Mouse (Mus musculus): ENCODE results near the gene Grik4. TPM values are rescaled to one million over a fixed set of nuclear protein-coding genes. Genes with fewer than 3 reads are reported as not detected.

Gene Grik4
- polyA plus RNA-seq, 1 experiment from 2014 or later, result 1.9 TPM

DNA sequence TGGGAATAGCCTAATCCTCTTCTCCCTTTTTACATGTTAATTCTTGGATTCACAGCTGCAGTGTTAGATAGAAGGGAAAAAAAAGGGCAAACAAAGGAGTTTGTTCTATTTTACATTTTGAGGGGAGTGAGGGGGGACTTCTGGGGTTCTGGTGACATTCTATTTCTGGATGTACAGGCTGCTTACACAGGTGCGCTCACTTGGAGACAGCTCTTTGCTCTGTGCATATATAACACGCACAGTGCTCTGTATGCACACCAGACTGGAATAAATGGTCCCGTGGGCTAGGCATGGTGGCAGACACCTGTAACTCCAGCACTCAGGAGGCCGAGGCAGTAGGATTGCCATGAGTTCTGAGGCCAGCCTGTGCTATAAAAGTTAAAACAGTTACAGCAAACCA is 292.0 kb downstream of the Grik4 start:
- Histone ChIP-seq H3K4me3 (no peak overlapping the region), H3K4me1 (no peaks in the 10 kb centered on the region), H3K9me3 (no peaks in the 10 kb centered on the region), H3K27ac (no peak overlapping the region), H3K27me3 (ENCODE audit: insufficient read depth, poor library complexity, severe bottlenecking) (peaks cover 9% of the 10 kb centered on the region; the same call in 1 of the 2 replicates), H3K36me3 (no peaks in the 10 kb centered on the region)
- WGBS, result 51% methylated on average over 4 of the region's 4 CpGs
- DNase-seq (ENCODE audit: low spot score), result no peak

DNA sequence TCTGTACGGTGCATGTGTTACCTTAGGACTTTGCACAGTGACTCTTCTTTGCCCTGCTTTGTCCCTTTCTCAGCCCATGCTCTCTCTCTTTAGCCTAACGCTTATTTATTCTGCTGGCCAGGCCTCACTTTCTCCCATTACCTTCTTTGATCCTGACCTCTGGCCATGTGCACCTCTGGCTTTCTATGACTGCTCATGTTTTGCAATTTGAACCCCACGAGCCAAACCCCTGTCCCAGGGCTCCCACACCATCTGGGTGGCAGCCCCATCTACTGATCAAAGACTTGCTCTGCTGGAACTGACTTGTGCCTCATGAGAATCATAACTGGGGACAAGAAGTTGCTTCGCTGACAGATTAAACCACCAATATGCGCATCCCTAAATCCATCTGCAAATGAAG is 294.4 kb downstream of the Grik4 start:
- DNase-seq (ENCODE audit: low spot score), result no peak
- Histone ChIP-seq H3K4me1 (no peaks in the 10 kb centered on the region), H3K4me3 (no peak overlapping the region), H3K27me3 (ENCODE audit: insufficient read depth, poor library complexity, severe bottlenecking) (peaks cover 19% of the 10 kb centered on the region; the same call in 1 of the 2 replicates), H3K36me3 (no peaks in the 10 kb centered on the region), H3K27ac (no peak overlapping the region), H3K9me3 (no peaks in the 10 kb centered on the region)
- WGBS, result 73% methylated on average over 5 of the region's 5 CpGs

DNA sequence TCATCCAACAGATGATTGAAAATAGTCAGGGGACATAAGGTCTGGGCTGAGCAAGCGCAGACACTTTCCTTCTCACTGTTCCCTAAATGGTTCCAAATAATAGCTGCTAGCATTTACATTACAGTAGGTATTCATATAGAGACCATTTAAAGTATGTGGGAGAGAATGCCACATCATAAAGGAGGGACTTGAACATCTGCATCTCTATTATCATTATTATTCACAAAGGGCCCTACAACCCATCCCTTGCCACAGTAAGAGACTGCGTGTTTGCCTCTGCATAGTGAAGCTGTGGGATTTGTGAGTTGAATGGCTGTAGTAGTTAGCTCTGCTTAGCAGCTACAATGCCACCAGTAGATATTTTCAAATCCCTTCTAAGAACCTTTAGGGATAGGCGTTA is 296.2 kb downstream of the Grik4 start:
- no peak for DNase-seq (ENCODE audit: low spot score)
- no peak overlapping the region for H3K27ac ChIP-seq
- H3K9me3 ChIP-seq, result no peaks in the 10 kb centered on the region
- H3K4me3 ChIP-seq, result no peak overlapping the region
- no peaks in the 10 kb centered on the region for H3K36me3 ChIP-seq
- H3K27me3 ChIP-seq (ENCODE audit: insufficient read depth, poor library complexity, severe bottlenecking), result peaks cover 28% of the 10 kb centered on the region
- 82% methylated on average over 3 of the region's 3 CpGs for WGBS
- no peaks in the 10 kb centered on the region for H3K4me1 ChIP-seq

DNA sequence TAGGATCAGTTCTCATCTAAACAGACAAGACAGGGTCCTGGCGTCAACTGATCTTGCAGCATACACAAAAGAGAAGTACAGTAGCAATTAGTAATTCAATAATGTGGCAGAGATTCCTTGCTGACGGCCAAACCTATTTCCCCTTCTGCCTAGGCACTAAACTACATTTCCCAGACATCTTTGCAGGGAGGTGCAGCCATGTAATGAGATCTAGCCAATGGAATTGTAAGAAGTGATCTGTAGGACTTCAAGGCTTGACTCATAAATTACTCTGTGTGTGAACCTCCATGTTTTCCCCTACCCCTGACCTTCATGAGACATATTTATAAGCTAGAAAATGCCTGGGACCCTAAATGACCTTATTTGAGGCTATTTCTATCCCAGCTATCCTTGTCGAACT is 296.7 kb downstream of the Grik4 start:
- Histone ChIP-seq H3K9me3 (no peaks in the 10 kb centered on the region), H3K36me3 (no peaks in the 10 kb centered on the region), H3K4me1 (no peaks in the 10 kb centered on the region), H3K4me3 (no peak overlapping the region), H3K27ac (no peak overlapping the region), H3K27me3 (ENCODE audit: insufficient read depth, poor library complexity, severe bottlenecking) (peaks cover 28% of the 10 kb centered on the region)
- WGBS, result 58% methylated on average over 3 of the region's 3 CpGs
- no peak for DNase-seq (ENCODE audit: low spot score)

DNA sequence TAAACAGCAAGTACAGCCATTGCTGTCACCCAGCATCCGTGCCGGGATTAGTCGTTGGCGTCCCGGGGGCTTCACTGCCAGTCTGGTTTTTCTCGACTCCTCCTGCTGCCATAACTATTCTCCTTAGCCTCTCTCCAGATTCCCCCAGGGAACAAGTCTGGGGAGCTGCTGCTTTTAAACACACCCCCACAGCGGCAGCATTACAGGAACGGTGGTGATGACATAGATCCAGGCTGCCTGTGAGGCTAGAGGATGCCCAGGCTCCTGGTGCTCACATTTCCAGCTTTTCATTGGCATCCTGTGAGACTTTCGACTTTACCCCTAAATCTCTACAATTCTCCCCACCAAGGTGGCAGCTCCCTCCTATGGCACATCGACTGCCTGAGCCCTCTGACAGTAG is 297.5 kb downstream of the Grik4 start:
- Histone ChIP-seq H3K36me3 (no peaks in the 10 kb centered on the region), H3K4me1 (no peaks in the 10 kb centered on the region), H3K4me3 (no peak overlapping the region), H3K27ac (no peak overlapping the region), H3K9me3 (no peaks in the 10 kb centered on the region), H3K27me3 (ENCODE audit: insufficient read depth, poor library complexity, severe bottlenecking) (peaks cover 32% of the 10 kb centered on the region)
- WGBS, result 52% methylated on average over 10 of the region's 10 CpGs
- DNase-seq (ENCODE audit: low spot score), result no peak

DNA sequence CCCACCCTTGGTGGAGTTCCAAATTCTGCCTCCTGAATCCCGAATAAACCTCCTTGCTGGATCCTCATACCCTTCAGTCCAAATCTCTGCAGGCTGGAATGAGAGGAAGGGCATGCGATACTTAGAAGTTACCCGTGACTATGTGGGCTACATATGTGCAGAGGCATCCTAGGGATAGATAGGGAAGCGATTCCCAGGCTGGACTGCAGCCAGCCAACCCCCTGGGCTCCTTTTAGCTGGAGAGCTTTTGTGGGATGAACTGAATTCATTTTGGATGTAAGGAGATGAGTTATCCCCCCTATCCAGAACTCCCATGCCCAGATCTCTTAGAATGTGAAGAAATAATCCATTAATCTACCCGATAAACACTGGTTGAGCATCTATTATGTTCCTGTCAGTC is 299.1 kb downstream of the Grik4 start:
- WGBS, result 89% methylated on average over 5 of the region's 5 CpGs
- H3K27me3 ChIP-seq (ENCODE audit: insufficient read depth, poor library complexity, severe bottlenecking), result peaks cover 37% of the 10 kb centered on the region
- no peaks in the 10 kb centered on the region for H3K4me1 ChIP-seq
- no peaks in the 10 kb centered on the region for H3K9me3 ChIP-seq
- DNase-seq (ENCODE audit: low spot score), result no peak
- no peaks in the 10 kb centered on the region for H3K36me3 ChIP-seq
- H3K27ac ChIP-seq, result no peak overlapping the region
- H3K4me3 ChIP-seq, result no peak overlapping the region

DNA sequence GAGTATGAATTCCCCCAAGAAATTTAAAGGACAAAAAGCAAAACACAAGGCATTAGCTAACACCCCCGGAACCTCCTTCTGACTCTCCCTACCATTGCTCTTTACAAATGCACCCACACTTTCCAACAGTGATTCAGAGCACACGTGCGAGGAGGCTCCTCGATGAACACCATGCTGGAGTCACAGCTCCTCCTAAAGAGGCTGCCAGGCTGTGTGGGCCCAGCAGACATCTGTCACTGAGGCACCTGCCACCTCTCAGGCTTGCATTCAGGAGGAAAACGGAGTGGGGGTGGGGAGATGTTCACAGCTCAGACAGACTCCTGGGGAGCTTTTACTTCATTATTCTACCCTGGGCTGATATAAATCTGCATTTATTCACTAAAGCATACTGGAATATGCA is 301.5 kb downstream of the Grik4 start:
- 44% methylated on average over 5 of the region's 5 CpGs for WGBS
- H3K36me3 ChIP-seq, result no peaks in the 10 kb centered on the region
- H3K9me3 ChIP-seq, result no peaks in the 10 kb centered on the region
- no peaks in the 10 kb centered on the region for H3K4me1 ChIP-seq
- no peak for DNase-seq (ENCODE audit: low spot score)
- no peak overlapping the region for H3K27ac ChIP-seq
- H3K4me3 ChIP-seq, result no peak overlapping the region
- H3K27me3 ChIP-seq (ENCODE audit: insufficient read depth, poor library complexity, severe bottlenecking), result peaks cover 37% of the 10 kb centered on the region

DNA sequence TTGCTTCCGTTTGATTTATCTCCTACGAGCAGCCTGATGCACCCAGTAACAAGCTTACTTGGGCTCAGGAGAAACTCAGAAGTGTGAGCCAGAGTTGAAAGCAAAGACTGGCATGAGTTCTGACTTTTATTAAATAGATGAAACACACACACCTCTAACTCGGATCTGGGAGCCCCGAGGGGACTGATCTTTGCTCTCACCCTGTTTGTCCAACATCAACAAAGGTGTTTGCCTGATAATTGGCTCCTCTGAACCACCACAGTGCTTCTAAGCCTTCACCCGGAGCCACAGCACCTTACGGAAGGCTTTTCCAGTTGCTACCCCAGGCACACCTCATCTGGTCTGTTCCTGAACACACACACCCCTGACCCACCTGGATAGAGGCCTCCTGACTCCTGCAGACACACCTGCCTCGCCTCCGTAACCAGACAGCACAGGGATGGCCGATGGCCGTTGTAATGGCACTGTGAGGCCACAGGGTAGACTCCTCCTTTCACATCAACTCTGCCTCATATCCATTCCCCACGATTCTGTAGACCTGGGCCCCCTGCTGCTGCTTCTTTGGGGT is 302.7 kb downstream of the Grik4 start:
- Histone ChIP-seq H3K36me3 (no peaks in the 10 kb centered on the region), H3K4me1 (no peaks in the 10 kb centered on the region), H3K27me3 (ENCODE audit: insufficient read depth, poor library complexity, severe bottlenecking) (peaks cover 35% of the 10 kb centered on the region), H3K27ac (no peak overlapping the region), H3K4me3 (no peak overlapping the region), H3K9me3 (no peaks in the 10 kb centered on the region)
- WGBS, result 73% methylated on average over 11 of the region's 11 CpGs
- DNase-seq (ENCODE audit: low spot score), result no peak

DNA sequence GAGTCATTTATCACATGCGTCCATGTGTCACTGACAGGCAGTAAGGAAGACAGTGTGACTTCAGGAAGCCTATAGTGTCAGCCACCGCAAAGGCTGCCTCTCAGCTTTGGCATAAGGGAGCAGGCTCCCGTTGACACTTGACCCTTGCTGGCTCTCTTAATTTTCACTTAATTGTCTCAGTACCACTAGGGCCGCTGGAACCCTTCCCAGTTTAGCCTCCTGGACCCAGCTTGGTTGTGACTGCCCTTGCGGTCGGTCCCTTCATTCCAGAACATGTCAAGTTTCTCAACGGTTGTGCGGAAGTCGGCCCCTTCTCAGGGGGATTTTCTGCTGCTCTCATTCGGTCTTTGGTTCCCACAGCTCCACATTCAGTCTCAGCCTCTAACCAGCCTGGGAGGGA is 307.8 kb downstream of the Grik4 start:
- DNase-seq (ENCODE audit: low spot score), result no peak
- Histone ChIP-seq H3K4me3 (no peak overlapping the region), H3K36me3 (no peaks in the 10 kb centered on the region), H3K9me3 (no peaks in the 10 kb centered on the region), H3K27ac (no peak overlapping the region), H3K4me1 (0 out of 2 replicates have a peak, but pooled peaks cover 6% of the 10 kb centered on the region), H3K27me3 (ENCODE audit: insufficient read depth, poor library complexity, severe bottlenecking) (peaks cover 8% of the 10 kb centered on the region)
- 68% methylated on average over 10 of the region's 10 CpGs for WGBS

DNA sequence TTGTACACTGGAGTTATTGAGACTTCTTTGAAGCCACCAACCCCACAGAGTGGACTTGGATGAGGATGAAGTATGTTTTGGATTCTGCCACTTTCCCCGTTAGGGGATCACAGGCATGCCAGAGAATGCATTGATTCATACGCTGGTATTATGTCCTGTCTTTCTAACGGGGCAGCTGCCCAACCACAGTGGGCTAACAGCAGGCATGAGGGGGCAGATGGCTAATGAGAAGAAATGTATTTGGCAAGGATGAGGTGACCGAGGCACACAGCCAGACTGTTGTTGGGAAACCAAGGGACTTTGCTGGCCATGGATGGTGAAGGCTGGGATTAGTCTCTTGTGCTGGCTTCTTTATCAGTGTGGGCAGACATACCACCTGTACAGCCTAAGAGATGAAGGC is 312.8 kb downstream of the Grik4 start:
- no peaks in the 10 kb centered on the region for H3K36me3 ChIP-seq
- no peak for DNase-seq (ENCODE audit: low spot score)

DNA sequence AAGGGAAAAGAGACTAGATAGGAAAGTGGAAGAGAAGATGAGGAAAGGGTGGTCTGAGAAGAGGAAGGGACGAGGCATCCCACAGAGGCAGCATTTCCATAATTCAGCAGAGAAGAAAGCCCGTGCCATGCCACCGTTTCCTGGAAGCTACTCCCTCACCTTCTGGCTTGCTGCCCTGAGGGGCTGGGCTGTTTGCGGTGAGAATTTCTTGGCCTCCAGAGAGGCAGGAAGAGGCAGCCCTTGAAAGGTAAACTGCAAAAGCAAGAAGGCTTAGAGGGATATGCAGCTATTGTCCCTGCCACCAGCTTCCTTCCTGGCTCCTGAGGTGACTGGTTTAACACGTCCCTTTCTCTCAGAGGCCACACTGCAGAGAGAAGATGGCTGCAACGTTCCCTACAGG is 316.7 kb downstream of the Grik4 start:
- 15% methylated on average over 6 of the region's 6 CpGs for WGBS
- H3K9me3 ChIP-seq, result no peaks in the 10 kb centered on the region
- 0 out of 2 replicates have a peak, but pooled peaks cover under 1% of the 10 kb centered on the region for H3K4me1 ChIP-seq
- DNase-seq (ENCODE audit: low spot score), result no peak
- H3K27ac ChIP-seq, result no peak overlapping the region
- peaks cover 25% of the 10 kb centered on the region; the same call in 1 of the 2 replicates for H3K27me3 ChIP-seq (ENCODE audit: insufficient read depth, poor library complexity, severe bottlenecking)
- no peaks in the 10 kb centered on the region for H3K36me3 ChIP-seq
- no peak overlapping the region for H3K4me3 ChIP-seq

More for the DNA sequence above, 312.8 kb downstream of the Grik4 start:
- 85% methylated on average over 4 of the region's 4 CpGs for WGBS
- Histone ChIP-seq H3K4me1 (0 out of 2 replicates have a peak, but pooled peaks cover 6% of the 10 kb centered on the region), H3K4me3 (no peak overlapping the region), H3K9me3 (no peaks in the 10 kb centered on the region), H3K27ac (no peak overlapping the region), H3K27me3 (ENCODE audit: insufficient read depth, poor library complexity, severe bottlenecking) (peaks cover 4% of the 10 kb centered on the region; the same call in 1 of the 2 replicates)

DNA sequence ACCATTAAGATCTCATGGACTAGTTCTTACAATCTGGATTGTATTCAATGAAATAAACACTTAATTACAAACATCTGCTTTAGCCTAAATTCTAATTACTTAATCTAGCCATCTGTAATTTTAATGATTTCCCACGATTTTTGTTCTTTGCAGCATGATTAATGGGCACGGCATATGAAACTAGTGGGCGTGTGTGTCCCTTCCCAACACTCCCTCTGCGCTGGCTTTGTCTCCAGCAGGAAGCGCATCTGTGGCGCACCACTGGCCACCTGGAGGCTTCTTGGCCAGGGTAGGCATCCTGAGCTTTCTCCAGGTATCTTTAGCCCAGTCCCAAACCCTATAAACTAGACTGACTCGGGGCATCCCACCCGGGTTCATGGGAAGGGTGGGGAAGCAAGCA is 317.1 kb downstream of the Grik4 start:
- peaks cover 26% of the 10 kb centered on the region; the same call in 1 of the 2 replicates for H3K27me3 ChIP-seq (ENCODE audit: insufficient read depth, poor library complexity, severe bottlenecking)

DNA sequence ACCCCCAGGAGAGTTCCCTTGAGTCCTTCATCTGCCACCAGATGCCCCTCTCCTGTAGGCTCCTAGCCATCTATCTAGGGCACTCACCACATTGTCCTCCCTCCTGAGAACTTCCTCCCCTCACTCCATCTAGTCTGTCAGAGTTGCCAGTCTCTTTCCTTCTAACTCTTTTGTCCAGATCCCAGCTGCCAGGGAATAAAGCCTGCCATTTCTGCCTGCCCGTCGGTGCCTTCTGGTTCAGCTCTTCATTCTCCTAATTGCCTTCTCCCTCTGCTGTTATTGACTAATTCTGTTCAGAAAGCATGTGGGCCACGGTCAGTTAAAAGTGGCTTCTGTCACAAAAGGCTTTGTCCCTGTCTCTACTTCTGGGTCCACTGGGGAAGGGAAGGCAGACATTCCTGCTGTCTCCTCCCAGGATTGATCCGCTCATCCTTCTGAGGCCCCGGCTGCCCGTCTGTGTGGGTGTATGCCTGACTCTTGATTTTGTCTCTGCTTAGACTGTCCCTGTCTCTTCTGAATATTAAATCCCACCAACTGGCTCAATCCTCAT is 318.0 kb downstream of the Grik4 start:
- H3K4me3 ChIP-seq, result no peak overlapping the region
- DNase-seq (ENCODE audit: low spot score), result no peak
- no peaks in the 10 kb centered on the region for H3K9me3 ChIP-seq
- H3K27me3 ChIP-seq (ENCODE audit: insufficient read depth, poor library complexity, severe bottlenecking), result peaks cover 26% of the 10 kb centered on the region; the same call in 1 of the 2 replicates
- H3K36me3 ChIP-seq, result no peaks in the 10 kb centered on the region
- H3K4me1 ChIP-seq, result no peaks in the 10 kb centered on the region
- H3K27ac ChIP-seq, result no peak overlapping the region
- 66% methylated on average over 6 of the region's 6 CpGs for WGBS

More for the DNA sequence above, 317.1 kb downstream of the Grik4 start:
- no peak overlapping the region for H3K27ac ChIP-seq
- no peaks in the 10 kb centered on the region for H3K36me3 ChIP-seq
- 59% methylated on average over 8 of the region's 8 CpGs for WGBS
- no peaks in the 10 kb centered on the region for H3K4me1 ChIP-seq
- H3K9me3 ChIP-seq, result no peaks in the 10 kb centered on the region
- DNase-seq (ENCODE audit: low spot score), result no peak
- H3K4me3 ChIP-seq, result no peak overlapping the region

DNA sequence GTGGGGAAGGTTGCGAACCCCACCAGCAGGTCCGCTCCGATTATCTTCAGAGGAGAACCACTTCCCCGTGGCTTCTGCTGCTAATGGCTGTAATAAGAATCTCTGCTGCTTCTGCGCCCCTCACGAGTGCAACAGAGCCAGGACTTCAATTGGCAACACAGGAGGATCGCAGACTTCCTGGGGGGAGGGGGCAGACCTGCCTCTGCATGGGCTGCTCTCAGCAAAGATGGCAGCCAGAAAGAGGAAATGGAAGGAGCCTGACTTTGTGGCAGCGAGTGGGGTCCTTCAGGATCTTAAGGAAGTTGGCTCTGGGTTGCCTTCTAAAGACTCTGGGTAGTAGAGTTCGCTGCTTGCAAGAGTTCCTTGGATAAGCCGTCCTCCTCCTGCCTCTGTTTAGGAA is 329.9 kb downstream of the Grik4 start:
- no peak overlapping the region for H3K4me3 ChIP-seq
- H3K27ac ChIP-seq, result no peak overlapping the region
- WGBS, result 60% methylated on average over 10 of the region's 10 CpGs
- 0 out of 2 replicates have a peak, but pooled peaks cover 8% of the 10 kb centered on the region for H3K27me3 ChIP-seq (ENCODE audit: insufficient read depth, poor library complexity, severe bottlenecking)
- H3K4me1 ChIP-seq, result peaks cover 17% of the 10 kb centered on the region
- H3K9me3 ChIP-seq, result no peaks in the 10 kb centered on the region
- no peaks in the 10 kb centered on the region for H3K36me3 ChIP-seq
- DNase-seq (ENCODE audit: low spot score), result no peak

Data from heart, embryonic 10.5 days (tissue).